Mouse (Mus musculus) granulocyte monocyte progenitor cell, adult 5-6 weeks (primary cell): Measurements from ENCODE around the gene Gm47996. TPM values are rescaled to one million over a fixed set of nuclear protein-coding genes. Genes with fewer than 3 reads are reported as not detected.

Source experiments
- ATAC-seq: replicated peaks from 2 replicates; pipeline ENCODE4 v1.8.0; 2016; ENCODE audit warnings: mild to moderate bottlenecking, moderate TSS enrichment, inconsistent platforms; ENCODE audit not compliant: poor library complexity, severe bottlenecking
- total RNA-seq, 2 experiments: library from RNA; stranded (forward) in 1 of 2; stranded (reverse) in 1 of 2; fragments of 200-712, 200-1000 nt in 1 of 2; fragments of >200 nt in 1 of 2; fragmentation: Nextera tagmentation in 1 of 2; gene quantifications; 2 replicates each; pipeline ENCODE4 v1.2.3; 2014 to 2017

Gene Gm47996
- total RNA-seq, 2 experiments from 2014 or later: not detected

GRCm38 (mm10) chr1:151244013-151244412 lies 34.1 kb downstream of the Gm47996 start:
- ATAC-seq: peak; percentile 50

- ATAC-seq: peak; percentile 45
Measured at GRCm38 (mm10) chr1:151244761-151245160, 34.8 kb downstream of the Gm47996 start.

GRCm38 (mm10) chr1:151245165-151245564 lies 35.2 kb downstream of the Gm47996 start:
- ATAC-seq: peak; percentile 80

GRCm38 (mm10) chr1:151245846-151246245 lies 35.9 kb downstream of the Gm47996 start:
- no peak for ATAC-seq

GRCm38 (mm10) chr1:151250109-151250508 lies 40.2 kb downstream of the Gm47996 start:
- no peak for ATAC-seq

GRCm38 (mm10) chr1:151250529-151251193 lies 40.7 kb downstream of the Gm47996 start:
- ATAC-seq: peak; percentile 91

GRCm38 (mm10) chr1:151251194-151252010 lies 41.5 kb downstream of the Gm47996 start:
- peak; percentile 16; the same call in 1 of the 2 replicates for ATAC-seq

- ATAC-seq: no peak
Measured at GRCm38 (mm10) chr1:151255422-151255821, 45.5 kb downstream of the Gm47996 start.

GRCm38 (mm10) chr1:151258090-151258954 lies 48.4 kb downstream of the Gm47996 start:
- peak; percentile 71 for ATAC-seq

GRCm38 (mm10) chr1:151259061-151259460 lies 49.1 kb downstream of the Gm47996 start:
- ATAC-seq: no peak

Other genes starting within 250 kb of the Gm47996 start
- not detected in 2 replicates for gene Hmcn1, start 216.7 kb upstream of the Gm47996 start, total RNA-seq (2014; fragmentation: Nextera tagmentation)
- 0.22 TPM in 1 of 2 replicates, not detected in the other for gene Hmcn1, start 216.7 kb upstream of the Gm47996 start, total RNA-seq (2017)
- not detected in 2 replicates for gene Gm47985, start 27.6 kb upstream of the Gm47996 start, total RNA-seq (2014; fragmentation: Nextera tagmentation)
- not detected in 2 replicates for gene Gm47985, start 27.6 kb upstream of the Gm47996 start, total RNA-seq (2017)
- not detected in 2 replicates for gene Gm8947, start 17.8 kb upstream of the Gm47996 start, total RNA-seq (2014; fragmentation: Nextera tagmentation)
- 0.47 TPM in 1 of 2 replicates, not detected in the other for gene Gm8947, start 17.8 kb upstream of the Gm47996 start, total RNA-seq (2017)
- gene Gm47995, start 11.7 kb upstream of the Gm47996 start, total RNA-seq (2014; fragmentation: Nextera tagmentation): not detected in 2 replicates
- not detected in 2 replicates for gene Gm47995, start 11.7 kb upstream of the Gm47996 start, total RNA-seq (2017)
- gene 3110040M04Rik, start 6.0 kb upstream of the Gm47996 start, total RNA-seq (2014; fragmentation: Nextera tagmentation): not detected in 2 replicates
- gene 3110040M04Rik, start 6.0 kb upstream of the Gm47996 start, total RNA-seq (2017): not detected in 2 replicates
- gene Ivns1abp, start 134.3 kb downstream of the Gm47996 start, total RNA-seq (2014; fragmentation: Nextera tagmentation): 284 and 329 TPM in 2 replicates
- 441 and 484 TPM in 2 replicates for gene Ivns1abp, start 134.3 kb downstream of the Gm47996 start, total RNA-seq (2017)
- 20.3 and 39.4 TPM in 2 replicates for gene Swt1, start 218.3 kb downstream of the Gm47996 start, total RNA-seq (2014; fragmentation: Nextera tagmentation)
- gene Swt1, start 218.3 kb downstream of the Gm47996 start, total RNA-seq (2017): 15.3 and 24.4 TPM in 2 replicates
- 35.6 and 38.1 TPM in 2 replicates for gene Trmt1l, start 218.4 kb downstream of the Gm47996 start, total RNA-seq (2014; fragmentation: Nextera tagmentation)
- gene Trmt1l, start 218.4 kb downstream of the Gm47996 start, total RNA-seq (2017): 19.1 and 24.3 TPM in 2 replicates